Mouse (Mus musculus) natural killer cell, adult 2 months (primary cell): ENCODE data around the gene Adat2.

Experiments
- DNase-seq, 2 experiments: peaks; one replicate each; pipeline ENCODE4 v3.0.0; 2022; ENCODE audit warnings: low spot score in 2 of 2

Adat2 gene

GRCm38 (mm10) chr10:13596073-13596472 lies 43.4 kb downstream of the Adat2 start:
- DNase-seq, result no peak

GRCm38 (mm10) chr10:13596866-13597265 lies 44.2 kb downstream of the Adat2 start:
- no peak for DNase-seq

- no peak for DNase-seq
Observed at GRCm38 (mm10) chr10:13597491-13597890, 44.8 kb downstream of the Adat2 start.

GRCm38 (mm10) chr10:13600926-13601325 lies 48.2 kb downstream of the Adat2 start:
- DNase-seq, result no peak
